Mouse (Mus musculus) gastrocnemius, postnatal 36 days (tissue): ENCODE results near the gene Slco2a1. TPM values are rescaled to one million over a fixed set of nuclear protein-coding genes. Genes with fewer than 3 reads are reported as not detected.

Source experiments
- DNase-seq, 2 experiments: peaks; one replicate each; pipeline ENCODE4 v3.0.0; 2022
- intact Hi-C: fragments of 180-260 bp; cut with DNase I; formaldehyde crosslinking; loops from one replicate; pipeline ENCODE4 v1.15.1; 2025
- total RNA-seq, 2 experiments: library from RNA; stranded (reverse); gene quantifications; 2 replicates each; pipeline ENCODE4 v1.2.3; 2021

Gene Slco2a1
- total RNA-seq, 2 experiments from 2014 or later, result 0.54 to 0.64 TPM

DNA sequence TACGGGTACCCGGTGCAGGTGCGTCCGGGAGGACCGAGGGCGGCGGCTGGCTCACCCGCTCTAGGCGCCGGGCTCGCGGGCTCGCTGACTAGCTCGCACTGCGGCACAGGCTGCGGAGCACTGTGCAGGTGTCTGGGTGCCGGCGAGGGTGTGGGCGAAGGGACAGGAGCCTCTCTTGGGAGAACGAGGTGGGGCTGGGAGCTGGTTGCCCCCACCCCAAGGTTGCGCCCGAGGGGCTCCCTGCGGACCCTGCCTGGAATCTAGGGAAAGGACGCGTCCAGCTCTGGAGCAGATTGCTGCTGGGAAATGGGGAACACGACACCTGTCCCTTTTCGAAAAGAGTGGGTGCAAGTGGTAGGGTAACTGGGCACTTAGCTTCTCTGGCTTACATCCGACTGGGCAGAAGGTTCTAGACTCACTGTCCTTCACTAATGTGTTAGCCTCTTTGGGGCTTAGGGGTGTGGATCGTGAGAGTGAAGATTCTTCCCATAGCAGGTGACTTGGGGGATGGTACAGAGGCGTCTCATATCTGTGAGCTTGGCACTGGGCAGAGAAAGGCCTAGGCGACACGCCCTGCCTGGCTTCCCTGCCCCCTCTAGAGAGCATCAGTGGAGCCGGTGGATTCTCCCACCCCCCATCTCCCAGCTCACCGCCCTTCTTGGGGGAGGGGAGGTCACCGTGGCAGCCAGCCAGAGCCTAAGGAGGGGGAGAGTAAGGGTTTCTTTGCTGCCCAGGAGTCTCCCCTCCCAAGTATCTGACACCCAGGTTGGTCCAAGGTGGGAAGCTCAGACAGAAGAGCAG is 124.2 kb downstream of the Slco2a1 start:
- intact Hi-C loops, result no loop called here
- no peak for DNase-seq

DNA sequence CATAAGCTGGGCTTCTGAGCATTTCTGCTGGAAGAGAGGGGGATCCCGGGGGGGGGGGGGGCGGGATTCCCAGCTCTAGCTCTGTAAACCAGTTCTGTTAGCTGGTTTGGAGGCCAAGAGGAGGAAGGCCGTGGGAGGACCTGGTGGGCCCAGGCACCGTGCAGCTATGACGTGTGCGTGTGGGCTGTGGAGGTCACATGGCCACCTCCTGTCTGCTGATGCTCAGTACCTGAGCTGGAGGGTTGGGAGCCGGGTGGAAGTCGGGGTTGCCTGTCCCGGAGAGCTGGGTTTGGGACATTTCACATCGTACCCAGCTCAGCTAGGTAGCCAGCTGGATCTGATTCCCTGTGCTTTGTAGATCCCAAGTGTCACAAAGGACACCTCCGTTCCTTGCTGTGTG is 124.8 kb downstream of the Slco2a1 start:
- intact Hi-C loops, result no loop called here
- DNase-seq, result no peak

DNA sequence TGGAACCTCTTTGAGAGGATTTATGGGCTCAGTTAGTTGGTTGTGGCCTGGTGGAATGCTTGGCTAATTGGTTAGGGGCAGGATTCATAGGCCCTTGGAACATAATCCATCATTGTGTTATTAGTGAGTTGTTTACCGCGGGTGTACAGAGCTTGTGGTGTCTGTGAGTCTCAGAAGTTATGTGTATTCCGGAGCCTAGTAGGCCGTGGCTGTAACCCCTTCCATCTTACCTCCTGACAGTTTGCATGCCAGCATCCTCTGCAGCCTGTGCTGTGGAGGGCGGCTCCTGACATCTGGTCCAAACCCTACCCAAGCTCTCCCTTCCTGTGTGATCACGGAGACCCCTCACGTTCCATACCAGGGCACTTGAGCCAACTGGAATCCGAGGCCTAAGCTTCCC is 125.8 kb downstream of the Slco2a1 start:
- intact Hi-C loops, result no loop called here
- DNase-seq, result no peak

DNA sequence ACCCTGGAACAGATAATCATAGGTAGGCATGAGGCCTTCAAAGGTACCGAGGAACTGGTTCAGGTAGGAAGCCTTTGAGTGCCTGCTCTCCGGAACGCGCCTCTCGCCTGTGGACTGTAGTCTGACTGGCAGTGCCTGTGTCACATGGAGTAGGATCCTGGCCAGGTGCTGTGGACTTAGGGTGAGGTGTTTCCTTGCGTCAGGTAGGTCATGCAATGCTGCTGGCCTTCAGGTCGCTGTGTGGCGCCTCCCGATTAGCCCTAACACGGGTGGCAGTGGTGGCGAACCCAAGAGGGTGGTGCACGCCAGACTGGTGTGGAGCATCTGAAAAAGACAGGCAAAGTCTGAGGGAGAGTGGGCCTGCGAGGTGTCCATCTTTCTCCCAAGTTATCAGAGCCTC is 126.4 kb downstream of the Slco2a1 start:
- DNase-seq, result no peak
- intact Hi-C loops, result no loop called here

DNA sequence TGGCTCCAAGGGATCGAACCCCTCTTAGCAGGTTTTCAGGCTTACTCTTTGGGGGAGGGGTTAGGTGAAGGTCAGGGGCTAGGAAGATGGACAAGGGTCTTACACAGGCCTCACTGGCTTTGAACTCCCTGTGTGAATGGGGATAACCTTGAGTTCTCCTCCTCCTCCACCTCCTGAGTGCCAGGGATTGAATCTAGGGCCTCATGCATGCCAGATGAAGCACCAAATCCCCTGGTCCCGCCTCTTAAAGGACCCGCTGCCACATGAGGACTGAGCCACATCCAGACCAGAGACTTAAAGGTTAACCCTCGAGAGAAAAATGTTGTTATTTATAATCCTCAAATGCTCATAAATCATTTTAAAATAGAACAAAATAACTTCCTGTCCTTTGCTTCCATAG is 128.4 kb downstream of the Slco2a1 start:
- DNase-seq, result no peak
- intact Hi-C loops, result no loop called here

DNA sequence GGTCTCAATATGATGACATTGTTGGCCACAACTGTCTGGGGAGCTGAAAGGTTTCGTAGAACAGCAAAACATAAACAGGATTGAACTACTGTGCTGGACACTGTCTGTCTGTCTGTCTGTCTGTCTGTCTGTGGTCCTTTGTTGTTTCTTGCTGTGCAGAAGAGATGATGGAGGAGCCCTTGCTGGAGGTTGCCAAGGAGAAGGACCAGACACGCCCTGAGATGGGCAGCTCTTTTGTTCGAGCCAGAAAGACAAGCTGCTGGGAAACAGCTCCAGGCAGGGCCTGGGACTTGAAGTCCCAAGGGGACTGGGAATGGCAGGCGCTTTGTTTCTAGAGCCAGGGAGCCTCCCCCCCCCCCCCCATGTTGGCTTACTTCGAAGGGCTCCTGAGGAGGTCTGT is 129.0 kb downstream of the Slco2a1 start:
- intact Hi-C loops, result no loop called here
- DNase-seq, result no peak

DNA sequence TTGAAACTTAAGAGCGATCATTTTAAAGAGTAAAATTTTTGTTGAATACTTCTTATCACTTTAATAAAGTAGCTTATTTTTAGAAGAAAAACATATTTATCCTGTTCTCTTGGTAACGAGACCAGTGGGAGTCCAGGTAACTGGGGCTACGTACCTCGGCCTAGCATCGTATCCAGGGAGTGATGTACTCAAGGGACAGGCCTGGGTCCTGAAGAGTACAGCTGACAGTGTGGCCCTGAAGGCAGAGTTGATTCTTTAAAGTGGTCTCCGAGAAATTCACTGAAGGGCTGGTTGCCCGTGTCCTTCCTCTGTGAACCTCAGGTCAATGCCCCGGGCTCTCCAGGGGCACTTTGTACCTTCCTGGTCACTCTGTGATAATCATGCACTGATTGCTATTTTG is 129.4 kb downstream of the Slco2a1 start:
- DNase-seq, result no peak
- intact Hi-C loops, result no loop called here

DNA sequence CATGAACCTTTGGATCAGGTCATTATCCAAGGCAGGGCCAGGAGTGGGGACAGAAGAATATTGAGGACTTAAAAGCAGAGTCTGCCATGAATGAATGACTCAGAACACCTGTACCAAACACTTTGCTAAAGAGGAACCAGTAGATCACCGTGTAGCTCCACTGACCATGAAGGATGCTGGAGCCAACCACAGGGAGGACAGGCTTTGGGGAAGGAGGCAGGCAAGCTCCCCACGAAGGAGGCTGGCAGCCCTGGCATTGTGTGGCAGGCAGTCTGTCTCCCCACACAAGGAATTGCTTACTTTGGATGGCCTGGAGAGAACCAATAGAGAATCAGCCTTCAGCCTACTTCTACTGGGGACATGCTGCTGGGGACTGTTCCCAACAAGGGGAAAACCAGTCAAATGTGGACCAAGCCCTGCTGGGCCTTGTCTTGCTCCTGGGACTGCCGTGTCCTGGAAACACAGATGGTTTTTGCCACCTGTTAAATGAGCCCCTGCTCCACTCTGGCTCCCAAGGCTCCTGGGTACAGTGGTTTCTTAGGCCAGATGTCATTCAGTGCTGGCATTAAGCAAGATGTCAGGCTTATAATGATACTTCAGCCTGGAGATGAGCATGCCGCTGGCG is 130.3 kb downstream of the Slco2a1 start:
- DNase-seq, result no peak
- intact Hi-C loops, result no loop called here

DNA sequence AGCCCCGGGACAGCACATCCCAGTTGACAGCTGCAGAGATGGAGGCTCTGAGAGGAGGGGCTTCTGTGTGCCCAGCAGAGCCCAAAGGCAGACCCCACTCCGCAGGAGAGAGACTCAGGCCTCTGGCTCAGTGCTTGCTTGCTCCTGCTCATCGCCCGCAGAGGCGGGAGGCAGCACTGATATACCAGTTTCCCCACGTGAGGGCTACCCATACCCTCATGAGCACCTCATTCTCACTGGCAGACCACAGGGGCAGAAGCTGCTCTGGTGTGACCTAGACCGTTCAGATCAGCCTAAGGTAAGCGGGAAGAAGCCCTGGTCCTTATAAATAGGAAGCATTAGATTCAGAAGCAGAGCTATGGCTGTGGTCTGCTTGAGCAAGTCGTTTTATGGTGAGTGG is 131.3 kb downstream of the Slco2a1 start:
- DNase-seq, result no peak
- intact Hi-C loops, result no loop called here

DNA sequence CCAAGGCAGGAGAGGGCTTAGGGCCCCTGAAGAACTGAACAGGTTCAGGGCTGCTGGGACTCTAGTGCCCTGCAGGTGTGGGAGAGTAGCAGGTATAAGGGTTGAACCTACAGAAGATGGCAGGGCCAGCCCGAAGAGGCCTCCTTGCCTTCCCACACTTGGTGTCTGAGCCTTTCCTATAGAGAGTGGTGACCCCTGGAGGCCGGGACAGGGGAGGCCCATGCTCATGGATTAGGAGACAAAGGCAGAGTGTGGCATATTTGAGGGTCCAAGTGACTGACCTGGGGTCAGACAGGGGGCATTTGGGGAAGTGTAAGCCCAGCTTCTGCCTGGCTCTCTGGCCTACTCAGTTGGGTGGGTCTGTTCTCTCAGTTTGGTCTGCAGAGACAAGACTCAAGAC is 131.7 kb downstream of the Slco2a1 start:
- intact Hi-C loops, result no loop called here
- DNase-seq, result no peak

DNA sequence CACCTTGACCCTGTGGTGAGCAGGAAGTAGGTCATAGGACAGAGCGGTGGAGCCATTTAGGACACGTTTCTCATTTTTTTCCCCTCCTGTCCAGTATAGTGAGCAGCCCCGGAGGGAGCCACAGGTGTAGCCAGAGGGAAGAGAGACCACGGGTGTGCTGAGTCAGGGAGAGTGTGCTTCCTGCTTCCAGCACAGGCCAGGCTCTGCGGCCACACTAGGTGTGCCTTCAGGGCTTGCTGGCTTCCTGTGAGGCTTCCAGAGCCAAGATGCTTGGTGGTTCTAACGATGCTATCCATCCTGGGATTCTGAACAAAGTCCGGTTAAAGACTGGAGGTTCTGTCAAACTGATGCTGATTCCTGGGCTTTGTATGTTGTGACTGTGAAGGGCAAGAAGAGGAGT is 133.0 kb downstream of the Slco2a1 start:
- DNase-seq, result no peak
- intact Hi-C loops, result no loop called here

DNA sequence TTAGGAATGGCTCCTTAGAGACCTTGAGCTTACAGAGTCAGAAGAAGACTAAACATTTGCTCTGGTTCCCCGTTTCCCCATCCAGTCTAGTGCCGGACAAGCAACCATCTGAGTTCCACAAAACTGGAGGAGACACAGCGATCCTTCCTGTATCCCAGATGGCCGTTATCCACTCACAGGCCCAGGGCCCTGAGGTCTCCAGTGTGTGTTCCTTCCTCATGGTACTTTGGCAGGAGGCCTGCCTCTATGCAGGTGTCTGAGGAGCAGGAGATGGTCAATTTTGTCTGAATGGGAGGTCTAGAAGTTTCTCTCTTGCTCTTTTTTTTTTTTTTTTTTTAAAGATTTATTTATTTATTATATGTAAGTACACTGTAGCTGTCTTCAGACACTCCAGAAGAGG is 136.2 kb downstream of the Slco2a1 start:
- DNase-seq, result no peak
- intact Hi-C loops, result no loop called here

DNA sequence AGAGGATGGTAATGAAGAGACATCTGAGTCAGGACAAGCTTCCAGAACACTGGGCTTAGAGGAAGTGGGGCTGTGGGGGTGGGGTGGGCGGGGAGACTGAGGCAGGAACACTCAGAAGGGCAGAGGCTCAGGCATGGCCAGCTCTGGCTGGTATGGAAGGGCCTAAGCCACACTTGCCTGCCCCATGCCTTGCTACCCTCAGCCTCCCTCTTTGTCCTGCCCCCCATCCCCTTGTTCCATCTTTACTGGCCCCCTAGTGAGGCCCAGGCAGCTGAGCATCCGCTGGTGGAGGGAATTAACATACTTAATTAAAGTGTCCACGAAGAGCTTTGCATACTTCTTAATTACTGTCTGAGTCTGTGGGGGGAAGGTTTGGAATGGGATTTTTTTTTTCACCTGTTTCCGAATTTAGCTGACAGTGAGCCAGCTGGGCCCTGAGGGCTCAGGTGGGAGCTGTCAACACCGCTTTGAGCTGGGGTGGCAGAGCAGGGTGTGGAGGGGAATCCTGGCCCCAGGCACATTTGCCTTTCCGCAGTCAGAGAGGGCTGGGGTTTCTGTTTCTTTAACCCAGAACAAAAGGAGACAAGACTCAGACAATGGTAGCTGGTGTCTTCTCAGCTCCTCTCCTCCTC is 145.1 kb downstream of the Slco2a1 start:
- intact Hi-C loops, result no loop called here
- DNase-seq, result no peak

DNA sequence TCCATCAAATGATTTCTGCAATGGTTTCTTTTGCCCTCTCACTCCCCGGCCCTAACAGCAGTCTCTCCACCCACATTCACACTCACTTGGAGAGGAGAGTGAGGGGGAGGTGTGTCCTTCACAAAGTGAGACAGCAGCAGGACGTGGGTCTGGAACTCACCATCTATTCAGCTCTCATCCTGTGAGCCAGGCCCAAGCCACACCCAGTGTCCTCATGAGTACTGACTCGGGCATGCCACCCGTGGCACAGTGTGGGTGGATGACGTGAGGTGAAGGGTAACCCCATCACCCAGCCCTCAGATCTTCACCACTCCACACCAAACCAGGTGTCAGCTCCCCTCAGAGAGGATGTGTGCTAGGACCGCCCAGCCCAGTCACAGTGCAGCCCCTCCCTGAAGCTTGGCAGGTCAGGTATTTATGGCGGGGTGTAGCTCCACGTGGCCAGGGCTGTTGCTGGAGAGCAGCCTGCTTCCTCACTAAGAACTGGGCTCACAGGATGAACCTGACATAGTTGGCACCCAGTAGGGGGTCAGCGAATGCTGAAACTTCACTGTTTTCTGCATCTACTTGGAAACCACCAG is 146.0 kb downstream of the Slco2a1 start:
- intact Hi-C loops, result no loop called here
- DNase-seq, result no peak

DNA sequence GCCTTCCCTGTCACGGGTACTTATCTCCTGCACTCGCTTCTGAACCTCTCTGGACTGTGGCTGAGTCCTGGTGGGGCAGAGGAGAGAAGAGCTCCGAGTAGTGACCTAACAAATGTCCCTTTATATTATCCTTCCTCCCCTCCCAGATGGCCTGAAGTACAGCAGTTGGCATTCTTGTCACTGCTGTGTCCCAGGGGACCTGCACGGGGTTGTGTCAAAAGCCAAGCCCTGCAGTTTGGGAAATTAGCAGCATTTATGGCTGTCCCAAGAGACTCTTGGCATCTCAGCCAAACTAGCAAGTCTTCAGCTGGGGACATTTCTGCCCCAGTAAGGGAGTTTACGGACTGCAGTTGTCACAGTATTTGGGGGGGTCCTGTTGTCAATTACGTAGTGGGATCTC is 151.0 kb downstream of the Slco2a1 start:
- intact Hi-C loops, result no loop called here
- no peak for DNase-seq

DNA sequence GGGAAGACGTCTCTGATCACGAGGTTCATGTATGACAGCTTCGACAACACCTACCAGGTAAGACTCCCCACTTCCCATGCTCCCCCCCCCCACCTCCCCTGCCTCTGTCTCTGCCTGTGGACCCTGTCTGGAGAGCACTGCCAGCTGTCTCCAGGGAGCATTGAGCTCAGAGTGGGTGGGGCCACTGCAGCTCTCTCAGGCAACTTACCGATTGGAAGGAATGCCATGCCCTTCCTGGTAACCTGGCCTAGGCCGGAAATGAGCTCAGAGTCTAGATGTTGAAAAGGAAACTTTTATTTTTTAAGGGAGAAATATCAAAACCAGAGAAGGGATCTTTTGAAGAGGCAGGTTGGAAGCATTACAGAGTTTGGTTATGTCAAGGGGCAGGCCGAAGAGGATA is 151.9 kb downstream of the Slco2a1 start:
- DNase-seq, result no peak
- intact Hi-C loops, result no loop called here

DNA sequence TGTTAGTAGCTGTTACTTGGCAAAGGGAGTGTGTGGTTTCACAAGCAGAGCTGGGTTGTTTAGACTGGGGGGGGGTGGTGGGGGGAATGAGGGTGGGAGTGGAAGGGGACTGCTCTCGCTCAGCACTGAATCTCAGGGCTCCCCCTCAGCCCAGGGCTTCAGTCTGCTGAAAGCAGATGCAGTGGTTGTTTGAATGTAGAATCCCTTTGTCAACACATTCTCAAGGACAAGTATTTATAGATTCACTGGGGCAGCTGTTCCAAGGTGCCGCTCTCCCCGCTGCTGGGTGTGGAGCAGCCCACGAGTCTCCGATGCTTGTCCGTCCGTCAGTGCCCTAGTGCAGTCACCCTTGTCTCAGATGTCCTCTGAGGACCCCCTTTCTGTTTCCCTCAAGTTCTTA is 152.8 kb downstream of the Slco2a1 start:
- intact Hi-C loops, result no loop called here

DNA sequence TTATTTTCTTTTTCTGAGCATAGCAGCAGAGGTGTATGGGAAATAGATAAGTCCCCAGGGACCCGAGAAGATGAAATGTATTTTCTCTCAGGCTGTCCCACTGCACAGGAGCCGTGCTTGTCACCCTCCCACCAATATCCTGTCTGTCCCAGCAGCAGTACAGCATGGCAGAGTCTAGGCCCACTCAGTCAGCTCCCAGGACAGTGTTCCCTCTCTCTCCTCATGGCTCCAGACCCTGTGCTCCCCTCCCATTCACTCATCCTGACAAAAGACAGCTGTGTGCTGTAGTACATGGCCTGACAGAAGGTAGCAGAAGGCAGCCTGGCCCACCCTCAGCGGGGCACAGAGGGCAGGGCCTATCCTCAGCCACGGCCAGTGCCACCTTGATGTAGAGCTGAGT is 155.4 kb downstream of the Slco2a1 start:
- DNase-seq, result no peak
- intact Hi-C loops, result no loop called here

More for the DNA sequence above, 152.8 kb downstream of the Slco2a1 start:
- no peak for DNase-seq

DNA sequence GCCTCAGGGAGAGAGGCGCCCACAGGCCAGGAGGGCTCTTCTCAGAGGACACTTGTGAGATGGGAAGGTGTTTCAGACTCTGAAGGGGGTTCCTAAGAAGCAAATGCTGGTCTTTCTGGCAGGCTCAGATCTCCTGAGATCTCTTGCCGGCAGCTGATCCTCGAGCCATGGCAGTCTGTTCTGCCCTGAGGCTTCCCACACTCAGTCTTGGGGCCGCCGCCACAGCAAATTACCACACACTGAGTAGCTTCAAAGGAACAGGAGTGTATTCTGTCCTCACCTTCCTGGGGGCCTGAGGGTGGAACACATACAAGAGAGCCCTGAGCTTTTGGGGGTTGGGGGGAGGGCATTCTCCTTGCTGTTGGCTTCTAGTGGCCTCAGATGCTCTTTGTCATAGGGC is 156.8 kb downstream of the Slco2a1 start:
- no peak for DNase-seq
- intact Hi-C loops, result no loop called here
